Mouse (Mus musculus) adrenal gland, postnatal 14 days (tissue): ENCODE results near the gene Ppp5c. TPM values are rescaled to one million over a fixed set of nuclear protein-coding genes. Genes with fewer than 3 reads are reported as not detected.

Experiments used
- DNase-seq: peaks from one replicate; pipeline ENCODE4 v3.0.0; 2021; ENCODE audit warnings: mixed read lengths
- total RNA-seq: library from RNA; stranded (reverse); gene quantifications from 2 replicates; pipeline ENCODE4 v1.2.3, GENCODE M21; 2021

The Ppp5c gene
- total RNA-seq, 1 experiment from 2014 or later = 93.2 TPM

GRCm38 (mm10) chr7:16982859-16983568 lies 44.7 kb downstream of the Ppp5c start, which contains the start of gene Gm42372:
Gene Gm42372 (plus strand): TSS chr7:16983086.
- DNase-seq = peak; percentile 74

- peak; percentile 58 for DNase-seq
These were observed 47.4 kb downstream of the Ppp5c start for GRCm38 (mm10) chr7:16980348-16980747.

GRCm38 (mm10) chr7:16978593-16978992 lies 49.1 kb downstream of the Ppp5c start:
- DNase-seq = no peak

GRCm38 (mm10) chr7:16978173-16978572 lies 49.6 kb downstream of the Ppp5c start:
- no peak for DNase-seq

- DNase-seq = no peak
These were observed 51.4 kb downstream of the Ppp5c start for GRCm38 (mm10) chr7:16976298-16976697.

- DNase-seq = peak; percentile 79
These were observed 53.7 kb downstream of the Ppp5c start for GRCm38 (mm10) chr7:16974018-16974417.

- DNase-seq = no peak
These were observed 56.6 kb downstream of the Ppp5c start for GRCm38 (mm10) chr7:16971160-16971559.

- DNase-seq = no peak
These were observed 59.3 kb downstream of the Ppp5c start for GRCm38 (mm10) chr7:16968414-16968813.

GRCm38 (mm10) chr7:16961678-16962077 lies 66.0 kb downstream of the Ppp5c start:
- no peak for DNase-seq

GRCm38 (mm10) chr7:16959539-16960187 lies 68.1 kb downstream of the Ppp5c start, which contains the start of gene Pnmal1:
Gene Pnmal1 (plus strand): TSS chr7:16959679.
- peak; percentile 90 for DNase-seq

- DNase-seq = no peak
These were observed 71.1 kb downstream of the Ppp5c start for GRCm38 (mm10) chr7:16956410-16957265.

- no peak for DNase-seq
These were observed 72.0 kb downstream of the Ppp5c start for GRCm38 (mm10) chr7:16955712-16956111.

Other genes with a start within 250 kb of the Ppp5c start
- 120 and 160 TPM in 2 replicates for gene Slc1a5, start 246.6 kb downstream of the Ppp5c start, total RNA-seq
- 71.1 and 71.7 TPM in 2 replicates for gene Strn4, start 212.0 kb downstream of the Ppp5c start, total RNA-seq
- 23.8 and 25.1 TPM in 2 replicates for gene Fkrp, start 211.2 kb downstream of the Ppp5c start, total RNA-seq
- 25.0 and 35.4 TPM in 2 replicates for gene Prkd2, start 185.0 kb downstream of the Ppp5c start, total RNA-seq
- 2.6 and 4.1 TPM in 2 replicates for gene Dact3, start 152.6 kb downstream of the Ppp5c start, total RNA-seq
- 0.59 and 0.60 TPM in 2 replicates for gene Gng8, start 136.1 kb downstream of the Ppp5c start, total RNA-seq
- 1.2 and 2.6 TPM in 2 replicates for gene Ptgir, start 121.4 kb downstream of the Ppp5c start, total RNA-seq
- 222 and 231 TPM in 2 replicates for gene Calm3, start 103.8 kb downstream of the Ppp5c start, total RNA-seq
- 24.6 and 27.2 TPM in 2 replicates for gene Pnmal2, start 83.2 kb downstream of the Ppp5c start, total RNA-seq
- gene Pnmal1, start 68.2 kb downstream of the Ppp5c start, total RNA-seq = 4.6 and 5.6 TPM in 2 replicates
- gene Gm42372, start 44.8 kb downstream of the Ppp5c start, total RNA-seq = 1.3 and 1.6 TPM in 2 replicates
- 18.4 and 20.9 TPM in 2 replicates for gene Ccdc8, start 35.2 kb downstream of the Ppp5c start, total RNA-seq
- gene Hif3a, start 34.5 kb upstream of the Ppp5c start, total RNA-seq = 5.3 and 7.8 TPM in 2 replicates
- 0.23 and 0.33 TPM in 2 replicates for gene Psg16, start 46.1 kb upstream of the Ppp5c start, total RNA-seq
- not detected in 2 replicates for gene Ceacam3, start 122.4 kb upstream of the Ppp5c start, total RNA-seq
- gene Psg29, start 175.6 kb upstream of the Ppp5c start, total RNA-seq = not detected in 2 replicates